Mouse (Mus musculus) embryonic facial prominence, embryonic 10.5 days (tissue): ENCODE results near the gene Suox. TPM values are rescaled to one million over a fixed set of nuclear protein-coding genes. Genes with fewer than 3 reads are reported as not detected.
"Not testable (repeated sequence)": the region's sequence is repeated elsewhere in the genome, so short reads cannot be mapped to it uniquely, and the experiment has no call there.

ENCODE experiments used
- DNase-seq: peaks from one replicate; pipeline ENCODE4 v3.0.0-alpha.2; 2017; ENCODE audit warnings: low spot score
- H3K27ac ChIP-seq: fragments of 300-500 bp; sonication (generic); replicated peaks from 2 replicates; pipeline ENCODE4 v1.5.1; 2016; ENCODE audit warnings: mild to moderate bottlenecking
- H3K27me3 ChIP-seq: fragments of 300-500 bp; sonication (generic); replicated peaks from 2 replicates; pipeline ENCODE4 v1.6.1; 2016; ENCODE audit warnings: low read depth, mild to moderate bottlenecking; ENCODE audit not compliant: poor library complexity, severe bottlenecking
- H3K36me3 ChIP-seq: fragments of 300-500 bp; sonication (generic); replicated peaks from 2 replicates; pipeline ENCODE4 v1.6.1; 2016; ENCODE audit warnings: mild to moderate bottlenecking, moderate library complexity
- H3K4me1 ChIP-seq: fragments of 300-500 bp; sonication (generic); 2 replicates; pipeline ENCODE4 v1.6.1; 2016
- H3K4me3 ChIP-seq: fragments of 300-500 bp; sonication (generic); 2 replicates; pipeline ENCODE4 v1.5.1; 2016; ENCODE audit warnings: mild to moderate bottlenecking, moderate library complexity
- H3K9me3 ChIP-seq: fragments of 300-500 bp; sonication (generic); 2 replicates; pipeline ENCODE4 v1.6.1; 2016; ENCODE audit warnings: mild to moderate bottlenecking
- WGBS: fragments of 180-500 bp; shearing (Covaris S2); methylation state at CpG from one replicate; pipeline ENCODE4 v1.1.7; 2016; 5-methylcytosine and 5-hydroxymethylcytosine counted together
- polyA plus RNA-seq: library from polyadenylated mRNA; unstranded; fragments of >200 nt; fragmentation: Nextera tagmentation; extraction: Ambion mirVana; gene quantifications from 2 replicates; pipeline ENCODE4 v1.2.1, GENCODE M21; 2016

Suox gene
- 12.9 and 13.5 TPM in 2 replicates for polyA plus RNA-seq

- Histone ChIP-seq H3K9me3 (no peaks in the 10 kb centered on the region), H3K4me3 (peak within 1 kb of the TSS; percentile 74), H3K27ac (peak within 1 kb of the TSS; percentile 74), H3K36me3 (peaks cover 13% of the 10 kb centered on the region), H3K27me3 (peaks cover 33% of the 10 kb centered on the region), H3K4me1 (peaks cover 27% of the 10 kb centered on the region)
- peak; percentile 95 for DNase-seq
- under 1% methylated on average over 60 of the region's 60 CpGs for WGBS
Observed at GRCm38 (mm10) chr10:128673763-128674468, at the start of gene Suox. Gene Suox (minus strand): TSS chr10:128674073.

- no peak overlapping the region for H3K4me3 ChIP-seq
- no peaks in the 10 kb centered on the region for H3K9me3 ChIP-seq
- H3K4me1 ChIP-seq: no peaks in the 10 kb centered on the region
- H3K36me3 ChIP-seq: no peaks in the 10 kb centered on the region
- no peak overlapping the region for H3K27ac ChIP-seq
- no peaks in the 10 kb centered on the region for H3K27me3 ChIP-seq
- 88% methylated on average over 19 of the region's 19 CpGs for WGBS
- DNase-seq: no peak
Observed at GRCm38 (mm10) chr10:128715559-128716537, 42.0 kb upstream of the Suox start.

- H3K4me1 ChIP-seq, H3K27me3 ChIP-seq, DNase-seq, H3K27ac ChIP-seq, H3K36me3 ChIP-seq, H3K9me3 ChIP-seq, H3K4me3 ChIP-seq: not testable (repeated sequence)
- WGBS: 93% methylated on average over 7 of the region's 7 CpGs
Observed at GRCm38 (mm10) chr10:128711318-128711717, 37.4 kb upstream of the Suox start.

GRCm38 (mm10) chr10:128705317-128705693, 31.4 kb upstream of the Suox start:
- WGBS: 8% methylated on average over 11 of the region's 11 CpGs
- DNase-seq: peak; percentile 17
- peaks cover 33% of the 10 kb centered on the region for H3K4me1 ChIP-seq
- H3K27ac ChIP-seq: peak overlapping the region; percentile 95
- H3K9me3 ChIP-seq: no peaks in the 10 kb centered on the region
- peaks cover 32% of the 10 kb centered on the region for H3K36me3 ChIP-seq
- peak overlapping the region; percentile 89 for H3K4me3 ChIP-seq
- 0 out of 2 replicates have a peak, but pooled peaks cover 2% of the 10 kb centered on the region for H3K27me3 ChIP-seq

GRCm38 (mm10) chr10:128704491-128705316, 30.8 kb upstream of the Suox start, which contains the start of gene Cdk2:
Gene Cdk2 (minus strand): TSS chr10:128705031.
- Histone ChIP-seq H3K27ac (peak within 1 kb of the TSS; percentile 95), H3K4me1 (peaks cover 33% of the 10 kb centered on the region), H3K36me3 (peaks cover 38% of the 10 kb centered on the region), H3K9me3 (no peaks in the 10 kb centered on the region), H3K27me3 (0 out of 2 replicates have a peak, but pooled peaks cover 2% of the 10 kb centered on the region), H3K4me3 (peak within 1 kb of the TSS; percentile 89)
- peak; percentile 99 for DNase-seq
- under 1% methylated on average over 62 of the region's 62 CpGs for WGBS

GRCm38 (mm10) chr10:128703895-128704294, 30.0 kb upstream of the Suox start, which contains the start of gene Pmel:
Gene Pmel (plus strand): TSS chr10:128704195.
- H3K4me3 ChIP-seq: peak within 1 kb of the TSS; percentile 89
- peak within 1 kb of the TSS; percentile 95 for H3K27ac ChIP-seq
- 0 out of 2 replicates have a peak, but pooled peaks cover 2% of the 10 kb centered on the region for H3K27me3 ChIP-seq
- peaks cover 33% of the 10 kb centered on the region for H3K4me1 ChIP-seq
- no peaks in the 10 kb centered on the region for H3K9me3 ChIP-seq
- WGBS: 24% methylated on average over 4 of the region's 4 CpGs
- no peak for DNase-seq
- peaks cover 46% of the 10 kb centered on the region for H3K36me3 ChIP-seq

- 91% methylated on average over 6 of the region's 6 CpGs for WGBS
- H3K9me3 ChIP-seq: no peaks in the 10 kb centered on the region
- no peak overlapping the region for H3K27ac ChIP-seq
- DNase-seq: no peak
- H3K36me3 ChIP-seq: peaks cover 60% of the 10 kb centered on the region
- H3K4me1 ChIP-seq: peaks cover 33% of the 10 kb centered on the region
- 0 out of 2 replicates have a peak, but pooled peaks cover 2% of the 10 kb centered on the region for H3K27me3 ChIP-seq
- H3K4me3 ChIP-seq: peak overlapping the region; percentile 89; the same call in 1 of the 2 replicates
Observed at GRCm38 (mm10) chr10:128702328-128703007, 28.6 kb upstream of the Suox start.

- H3K9me3 ChIP-seq: no peaks in the 10 kb centered on the region
- WGBS: 92% methylated on average over 5 of the region's 5 CpGs
- no peaks in the 10 kb centered on the region for H3K27me3 ChIP-seq
- no peak for DNase-seq
- peaks cover 63% of the 10 kb centered on the region for H3K36me3 ChIP-seq
- H3K4me1 ChIP-seq: peaks cover 31% of the 10 kb centered on the region
- H3K27ac ChIP-seq: no peak overlapping the region
- no peak overlapping the region for H3K4me3 ChIP-seq
Observed at GRCm38 (mm10) chr10:128700712-128701111, 26.8 kb upstream of the Suox start.

GRCm38 (mm10) chr10:128699611-128700010, 25.7 kb upstream of the Suox start:
- WGBS: 79% methylated on average over 11 of the region's 11 CpGs
- no peaks in the 10 kb centered on the region for H3K27me3 ChIP-seq
- H3K9me3 ChIP-seq: no peaks in the 10 kb centered on the region
- H3K27ac ChIP-seq: no peak overlapping the region
- H3K4me3 ChIP-seq: no peak overlapping the region
- peaks cover 63% of the 10 kb centered on the region for H3K36me3 ChIP-seq
- peaks cover 30% of the 10 kb centered on the region for H3K4me1 ChIP-seq
- no peak for DNase-seq

- Histone ChIP-seq H3K27ac (no peak overlapping the region), H3K4me1 (peaks cover 29% of the 10 kb centered on the region), H3K4me3 (no peak overlapping the region), H3K9me3 (no peaks in the 10 kb centered on the region), H3K27me3 (no peaks in the 10 kb centered on the region), H3K36me3 (peaks cover 63% of the 10 kb centered on the region)
- 86% methylated on average over 5 of the region's 5 CpGs for WGBS
- no peak for DNase-seq
Observed at GRCm38 (mm10) chr10:128699006-128699405, 25.1 kb upstream of the Suox start.

- Histone ChIP-seq H3K4me3 (peak overlapping the region; percentile 69), H3K9me3 (no peaks in the 10 kb centered on the region), H3K36me3 (peaks cover 50% of the 10 kb centered on the region), H3K27me3 (no peaks in the 10 kb centered on the region), H3K4me1 (peaks cover 14% of the 10 kb centered on the region), H3K27ac (no peak overlapping the region; the same call in 1 of the 2 replicates)
- DNase-seq: no peak
- WGBS: 86% methylated on average over 6 of the region's 6 CpGs
Observed at GRCm38 (mm10) chr10:128697072-128697725, 23.3 kb upstream of the Suox start.
